Mouse (Mus musculus): ENCODE results near the gene Smad3.
A peak's percentile ranks its signal among the peaks of the same experiment; 100 is the strongest.

DNA sequence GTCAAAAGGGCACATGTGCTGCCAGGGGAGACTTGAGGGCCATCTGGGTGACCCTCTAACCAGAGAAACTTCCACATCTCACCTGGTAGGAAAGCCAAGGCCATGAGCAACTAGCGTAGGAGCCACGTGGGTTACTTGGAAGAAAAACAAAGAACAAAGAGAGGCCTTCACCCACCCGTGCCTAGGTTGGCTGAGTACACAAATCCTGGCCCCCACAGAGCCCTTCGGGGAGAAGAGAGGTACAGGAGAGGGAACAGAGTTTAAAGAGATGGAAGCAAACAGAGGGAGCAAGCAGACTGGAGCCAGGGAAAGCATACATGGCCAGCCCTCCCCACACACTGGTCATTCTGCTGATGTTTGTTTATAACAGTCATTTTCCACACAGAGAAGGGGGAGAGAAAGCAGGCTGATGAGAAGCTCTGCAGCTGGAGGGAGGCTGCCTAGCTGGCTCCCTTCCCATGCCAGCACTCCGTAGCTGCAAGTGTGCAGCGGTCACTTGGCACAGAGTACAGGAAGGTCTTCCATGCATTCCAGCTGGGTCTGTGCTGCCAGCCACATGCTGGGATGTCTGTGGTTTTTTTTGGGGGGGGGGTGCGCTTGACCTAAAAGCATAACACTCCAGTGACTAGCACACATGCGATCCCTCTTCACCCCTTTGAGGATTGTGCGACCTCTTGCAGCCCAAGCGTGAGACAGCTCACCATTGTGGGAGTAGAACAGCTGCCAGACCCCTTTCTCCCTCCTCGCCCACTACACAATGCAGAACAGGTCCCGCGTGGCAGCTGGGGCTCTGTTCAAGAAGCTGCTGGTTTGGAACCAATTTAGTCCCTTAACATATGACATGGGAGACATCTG, 92.8 kb downstream of the Smad3 start:
- TF ChIP-seq CTCF (IDR thresholded peaks at IDR 0.05; ENCODE audit: control insufficient read depth, insufficient read depth, insufficient read length) = no peak
- TF ChIP-seq CEBPB (IDR thresholded peaks at IDR 0.05; ENCODE audit: low read depth) = no peak
- peak; percentile 32 for TF ChIP-seq MAX (IDR thresholded peaks at IDR 0.05)
